Mouse (Mus musculus): ENCODE results near the gene Rgp1.

Gene Rgp1

DNA sequence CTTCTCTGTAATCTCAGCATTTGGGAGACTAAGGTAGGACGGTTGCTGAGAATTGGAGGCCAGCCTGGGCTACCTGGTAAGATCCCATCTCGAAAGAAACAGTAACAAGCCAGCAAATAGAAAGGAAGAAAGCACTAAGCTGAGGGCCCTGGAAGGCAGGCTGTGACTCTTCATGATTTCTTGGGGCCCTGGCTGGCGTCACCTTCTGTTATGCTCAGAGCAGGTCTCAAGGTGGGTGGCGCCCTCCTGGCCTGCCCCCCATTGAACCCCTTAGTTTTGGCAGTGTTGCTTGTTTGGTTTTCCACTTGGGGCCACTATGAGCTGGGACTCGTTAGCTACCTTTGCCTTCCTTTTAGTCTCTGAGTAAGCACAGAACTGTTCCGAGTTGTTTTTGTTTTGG, 58.2 kb downstream of the Rgp1 start:
- no peak for DNase-seq (ENCODE audit: low read depth)
